Mouse (Mus musculus) neural tube, embryonic 10.5 days (tissue): Measurements from ENCODE around the gene Hoxa7.

ENCODE experiments used
- DNase-seq: peaks from one replicate; pipeline ENCODE4 v3.0.0-alpha.2; 2017; ENCODE audit warnings: low spot score; ENCODE audit errors: extremely low spot score

Hoxa7 gene

DNA sequence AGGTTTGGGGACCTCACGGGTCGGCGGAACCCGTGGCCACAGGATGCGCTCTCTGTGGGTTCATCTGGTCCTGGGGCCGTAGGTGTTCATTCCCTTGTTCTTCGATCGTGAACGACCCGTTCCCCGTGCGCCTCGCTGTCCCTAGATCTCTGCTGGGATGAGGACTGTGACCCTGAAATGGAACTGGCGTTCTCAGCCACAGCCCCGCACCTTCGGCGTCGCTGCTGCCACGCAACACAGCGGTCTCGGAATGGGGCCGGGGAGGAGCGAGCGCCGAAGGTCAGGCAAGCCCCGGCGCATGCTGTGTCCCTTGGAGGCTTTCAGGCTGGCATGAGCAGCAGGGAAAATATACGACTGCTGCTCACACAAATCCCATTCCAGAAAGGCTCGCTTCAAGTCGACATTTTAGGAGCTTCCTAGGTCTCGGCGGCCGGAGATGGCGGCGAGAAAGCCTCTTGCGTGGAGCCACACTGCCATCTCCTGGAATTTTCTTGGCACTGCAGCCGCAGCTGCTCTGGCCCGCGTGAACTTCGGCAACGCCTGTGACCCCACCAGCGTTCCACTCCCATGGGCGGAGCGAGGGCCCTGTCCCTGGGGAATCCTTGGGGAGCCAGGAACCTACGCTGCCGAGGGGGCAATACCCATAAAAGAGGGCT, at the start of gene Hoxa7:
Hoxa7 (minus strand) TSS at position 518 of the 656 bp plus-strand sequence.
- peak; percentile 97 for DNase-seq

DNA sequence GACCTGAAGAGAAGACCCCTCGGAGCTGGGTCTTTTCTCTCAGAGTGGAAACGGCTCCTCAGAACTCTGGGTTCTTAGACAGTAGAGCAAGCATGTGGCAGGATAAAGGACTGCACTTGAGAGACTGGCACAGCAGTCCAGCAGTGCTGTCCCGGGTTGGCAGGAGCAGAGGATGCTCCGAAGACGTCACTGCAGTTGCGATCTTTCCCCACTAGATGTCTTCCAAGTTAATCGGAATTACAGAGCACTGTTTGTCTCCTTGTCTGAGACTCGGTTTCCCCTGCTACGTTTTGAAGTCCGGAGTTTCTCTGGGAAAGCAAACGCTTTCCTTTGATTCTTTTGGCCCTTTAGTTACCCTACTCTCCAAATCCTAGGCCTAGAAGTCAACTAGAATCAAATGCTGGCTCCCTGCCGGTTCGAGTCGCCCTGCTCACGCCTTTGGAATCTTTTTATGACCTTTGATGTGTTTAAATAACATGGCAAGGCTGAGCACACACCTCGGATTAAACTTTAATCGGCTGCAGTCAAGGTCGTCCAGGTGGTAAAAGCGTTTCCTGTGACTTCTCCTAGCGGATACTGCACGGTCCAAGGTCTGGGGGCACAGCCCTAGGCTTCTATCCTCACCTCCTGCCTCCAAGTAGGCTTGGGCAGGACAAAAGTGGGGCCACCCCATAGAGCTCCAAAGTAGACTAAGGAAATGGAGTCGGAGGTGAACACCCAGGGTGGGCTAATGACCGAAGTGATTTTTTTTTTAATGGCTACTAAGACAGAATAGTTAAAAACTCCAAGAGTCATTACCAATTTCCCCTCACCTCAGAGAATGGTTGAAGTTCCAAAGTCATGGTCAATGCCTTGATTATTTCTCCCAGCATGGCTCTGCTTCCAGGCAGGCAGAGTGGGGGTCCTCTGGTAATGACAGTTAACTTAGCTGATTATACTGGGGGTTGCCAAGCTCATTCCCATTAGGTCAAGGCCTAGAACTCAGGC, 49.1 kb upstream of the Hoxa7 start:
- DNase-seq: peak; percentile 74

DNA sequence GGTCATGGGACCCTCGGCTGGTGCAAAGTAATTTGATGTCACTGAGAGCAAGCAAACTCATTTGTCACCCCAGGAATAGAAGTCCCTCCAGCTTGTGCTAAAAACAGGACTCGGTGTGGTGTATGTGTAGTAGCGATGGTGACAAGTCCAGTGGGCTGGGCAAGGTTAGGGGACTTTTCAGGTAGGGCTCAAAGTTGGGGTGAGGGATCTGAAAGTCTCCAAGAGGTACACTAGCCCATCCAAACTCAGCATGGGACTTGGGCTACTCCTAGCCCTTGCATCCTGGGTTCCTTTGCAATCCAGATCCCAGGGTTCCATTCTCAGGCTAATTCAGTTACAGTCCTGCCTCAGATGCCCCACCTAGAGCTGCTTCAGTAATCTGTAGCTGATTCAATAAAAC, 47.1 kb upstream of the Hoxa7 start:
- DNase-seq: no peak

DNA sequence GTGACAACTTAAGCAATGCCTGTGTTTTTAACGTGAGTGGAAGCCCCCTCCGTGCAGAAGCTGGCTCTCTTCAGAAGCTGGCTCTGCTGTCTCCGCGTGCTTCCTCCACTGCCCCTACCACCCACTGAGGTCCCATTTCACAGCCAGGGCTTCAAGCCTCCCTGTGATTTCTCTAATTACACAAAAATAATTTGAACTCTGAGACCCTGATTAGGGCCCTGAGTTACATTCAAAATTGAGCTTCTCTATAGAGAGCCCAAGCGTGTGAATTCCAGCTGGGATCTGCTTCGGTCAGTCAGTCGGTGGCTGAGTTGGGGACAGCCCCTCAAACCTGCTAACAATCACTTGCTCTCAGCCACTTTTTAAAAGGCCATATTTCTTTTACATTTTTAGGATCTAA, 46.7 kb upstream of the Hoxa7 start:
- no peak for DNase-seq

DNA sequence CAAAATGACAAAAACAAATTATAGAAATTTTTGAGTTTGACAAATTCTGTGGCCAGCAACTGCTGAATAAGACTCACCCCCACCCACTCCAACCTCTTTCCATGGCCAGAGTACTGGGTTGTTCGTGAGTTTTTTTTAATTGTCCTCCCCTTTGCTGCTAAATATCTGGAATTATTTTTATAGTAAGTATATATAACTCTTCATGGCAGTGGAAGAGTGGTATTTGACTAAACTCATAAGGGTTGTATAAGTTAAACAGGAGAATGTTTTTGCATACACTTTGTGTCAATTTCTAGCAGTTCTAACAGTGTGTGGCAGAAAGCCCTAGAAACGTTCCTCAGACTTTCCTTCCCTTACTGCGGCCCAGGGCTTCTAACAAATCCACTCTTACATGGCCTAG, 46.0 kb upstream of the Hoxa7 start:
- DNase-seq: no peak

DNA sequence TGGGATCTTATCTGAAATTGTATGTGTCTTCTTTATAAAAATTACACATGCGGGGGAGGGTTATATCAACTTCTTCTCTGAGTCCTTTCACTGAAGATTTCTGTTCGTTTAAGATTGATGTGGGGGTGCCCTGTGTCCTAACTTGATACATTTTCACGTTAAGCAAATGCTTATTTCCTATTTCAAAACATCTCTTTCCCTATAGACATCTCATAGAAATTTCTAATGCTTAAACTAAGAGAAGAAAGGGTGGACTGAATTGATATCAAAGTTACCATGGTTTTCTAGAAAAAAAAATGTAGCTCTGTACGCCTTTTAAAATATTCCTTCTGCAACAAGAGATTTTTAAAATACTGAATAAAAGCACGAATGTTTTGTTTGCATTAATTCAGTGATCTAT, 45.6 kb upstream of the Hoxa7 start:
- no peak for DNase-seq

DNA sequence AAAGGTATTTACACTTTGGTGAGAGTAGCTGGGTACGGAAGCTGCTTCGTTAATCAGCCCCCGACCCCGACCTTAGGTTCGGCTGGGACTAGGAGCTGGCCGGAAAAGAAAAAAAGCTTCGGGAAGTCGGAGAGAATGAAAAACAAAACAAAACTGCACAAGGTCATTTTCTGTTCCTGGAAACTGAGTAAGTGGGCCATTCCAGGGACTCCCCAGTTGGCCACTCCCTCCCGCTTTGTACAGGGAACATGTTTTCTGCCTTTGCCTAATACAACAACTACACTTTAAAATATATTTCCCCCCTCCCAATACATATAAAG, 45.0 kb upstream of the Hoxa7 start:
- DNase-seq: no peak

DNA sequence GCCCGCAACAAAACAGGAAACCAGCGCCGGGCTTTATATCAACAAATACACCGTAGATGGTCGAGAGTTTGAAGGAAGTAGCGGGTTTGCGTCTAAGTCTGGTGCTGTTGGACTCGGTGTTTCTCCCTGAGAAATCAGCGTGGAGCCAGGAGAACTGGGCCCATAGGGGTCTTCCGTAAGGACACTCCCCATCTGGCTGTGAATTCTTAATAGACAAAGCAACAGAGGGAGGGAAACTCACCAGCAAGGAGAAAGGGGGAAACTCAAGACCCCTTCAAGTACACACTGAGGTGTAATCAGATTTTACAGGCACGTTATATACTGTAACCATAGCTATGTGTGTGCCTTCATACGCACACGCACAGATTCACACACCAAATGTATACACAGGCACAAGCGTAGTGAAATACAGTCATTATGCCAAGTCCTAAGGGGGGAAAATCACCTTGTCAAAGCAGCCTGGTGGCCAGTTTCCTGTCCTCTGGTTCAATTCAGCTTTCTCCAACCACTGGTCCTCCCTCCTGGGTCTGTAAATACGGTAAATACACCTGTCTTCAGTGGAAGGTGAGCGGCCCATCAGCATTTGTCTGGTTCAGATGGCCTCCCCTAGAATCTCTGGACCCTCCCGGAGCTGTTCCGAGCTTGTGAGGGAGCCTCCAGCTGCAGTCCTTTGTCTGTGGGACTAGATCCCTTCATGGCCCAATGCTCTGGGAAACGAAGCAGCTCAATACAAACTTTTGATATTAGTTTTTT, 44.4 kb upstream of the Hoxa7 start:
- DNase-seq: peak; percentile 74

DNA sequence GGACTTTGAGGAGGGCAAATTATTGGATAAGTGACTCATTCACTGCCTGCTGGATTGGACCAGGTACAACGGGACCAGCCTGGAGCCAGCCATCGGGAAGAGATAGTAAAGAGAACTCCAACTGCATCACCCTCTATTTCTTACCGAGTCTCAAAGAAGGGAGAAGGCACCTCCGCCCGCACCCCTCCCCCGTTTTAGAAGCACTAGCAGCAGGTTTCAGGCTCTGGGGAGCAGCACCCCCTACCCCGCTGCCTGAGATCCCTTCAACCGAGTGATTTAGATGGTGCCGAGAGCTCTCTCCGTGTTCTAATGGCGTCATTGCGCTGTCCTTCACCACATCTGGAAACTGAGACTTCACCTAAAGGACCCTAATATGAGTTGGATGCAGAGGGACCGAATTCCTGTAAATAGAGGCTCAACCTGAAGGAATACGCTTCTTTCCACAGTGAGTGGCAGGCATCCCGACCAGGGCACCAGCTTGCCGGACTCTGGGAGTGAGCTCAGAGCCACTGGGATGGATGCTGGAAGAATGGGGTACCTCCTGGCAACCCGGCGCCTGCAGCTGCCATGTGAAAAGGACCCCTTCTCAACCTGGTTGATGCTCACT, 43.8 kb upstream of the Hoxa7 start:
- DNase-seq: peak; percentile 64

DNA sequence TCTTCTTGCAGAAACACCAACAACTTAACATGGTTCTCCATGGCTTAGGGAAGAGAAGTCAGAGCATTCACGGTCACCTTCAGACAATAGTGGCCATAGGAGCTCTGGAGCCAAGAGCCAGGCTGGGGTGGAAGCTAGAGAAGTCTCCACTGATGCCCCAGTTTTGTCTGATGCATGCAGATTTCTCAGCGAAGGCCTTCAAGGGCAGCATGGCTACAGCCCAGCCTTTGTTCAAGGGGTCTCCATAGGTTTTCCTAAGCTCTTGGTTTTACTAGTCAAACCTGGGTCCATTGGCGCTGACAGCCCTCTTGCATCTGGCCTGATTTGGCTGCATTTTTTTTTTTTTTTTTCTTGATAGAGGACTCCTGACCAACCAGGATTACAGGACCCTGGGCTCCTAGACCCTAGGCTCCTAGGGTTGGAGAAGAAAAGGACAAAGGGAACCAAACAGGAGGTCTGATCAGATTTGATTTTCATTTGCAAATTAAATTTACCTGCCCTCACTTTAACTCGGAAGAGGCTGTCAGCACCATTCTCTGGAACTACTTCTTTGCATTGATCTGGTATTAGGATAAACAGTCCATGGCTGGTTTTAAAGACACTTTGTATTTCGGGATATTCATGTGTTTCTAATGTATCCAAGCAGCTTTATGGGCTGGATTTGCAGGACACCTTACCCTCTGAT, 42.6 kb upstream of the Hoxa7 start:
- peak; percentile 60 for DNase-seq

DNA sequence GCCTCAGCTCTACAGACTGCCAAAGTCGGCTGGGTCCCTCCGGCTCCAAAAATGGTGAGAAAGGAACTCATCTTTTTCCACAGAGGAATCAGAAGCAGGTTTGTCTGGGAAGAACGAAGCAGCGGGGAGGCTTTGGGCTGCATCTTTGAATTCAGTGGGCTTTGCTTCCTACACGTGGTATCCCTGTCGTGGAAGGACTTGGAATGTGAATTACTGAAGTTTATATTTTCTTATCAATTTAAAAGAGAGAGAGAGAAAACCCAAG, 41.6 kb upstream of the Hoxa7 start:
- no peak for DNase-seq

DNA sequence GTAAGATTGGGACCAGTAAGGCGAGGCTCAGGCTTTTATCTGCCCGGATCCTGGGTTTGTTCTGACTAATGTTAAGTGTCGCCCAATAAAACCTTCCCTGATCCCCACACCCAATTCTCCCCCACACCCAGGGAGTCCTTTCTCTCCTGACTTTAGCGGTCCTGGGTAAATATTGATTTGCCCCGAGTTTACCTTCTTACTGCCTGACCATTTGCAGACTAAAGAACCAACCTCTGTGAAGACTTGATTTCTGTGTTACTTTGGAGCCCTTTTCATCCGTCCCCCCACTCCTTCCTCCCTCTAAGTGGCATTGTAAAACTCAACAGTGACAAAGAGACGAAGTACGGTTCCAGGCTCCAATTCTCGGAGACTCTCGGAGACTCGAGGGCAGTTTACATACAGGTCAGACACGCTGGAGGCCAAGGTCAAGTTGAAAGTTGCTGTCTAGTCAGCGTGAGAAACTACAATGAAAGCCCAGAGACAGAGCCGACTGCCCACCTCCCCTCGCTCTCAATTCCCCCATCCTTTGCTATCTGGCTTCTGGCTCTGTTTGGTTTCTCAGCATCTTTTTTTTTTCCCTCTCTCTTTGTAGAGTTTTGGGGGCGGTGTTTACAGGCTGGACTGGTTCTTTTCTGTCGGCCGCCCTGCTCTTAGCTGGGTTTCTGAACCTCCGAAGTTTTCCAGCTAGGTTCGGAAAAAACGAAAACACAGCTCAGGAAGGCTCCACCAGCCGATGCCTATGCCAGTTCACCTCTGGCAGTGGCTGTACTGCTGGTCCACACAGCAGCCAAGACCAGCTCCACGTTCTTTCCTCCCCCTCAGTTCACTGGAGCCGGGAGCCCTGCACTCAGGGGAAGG, 41.0 kb upstream of the Hoxa7 start:
- peak; percentile 71 for DNase-seq

DNA sequence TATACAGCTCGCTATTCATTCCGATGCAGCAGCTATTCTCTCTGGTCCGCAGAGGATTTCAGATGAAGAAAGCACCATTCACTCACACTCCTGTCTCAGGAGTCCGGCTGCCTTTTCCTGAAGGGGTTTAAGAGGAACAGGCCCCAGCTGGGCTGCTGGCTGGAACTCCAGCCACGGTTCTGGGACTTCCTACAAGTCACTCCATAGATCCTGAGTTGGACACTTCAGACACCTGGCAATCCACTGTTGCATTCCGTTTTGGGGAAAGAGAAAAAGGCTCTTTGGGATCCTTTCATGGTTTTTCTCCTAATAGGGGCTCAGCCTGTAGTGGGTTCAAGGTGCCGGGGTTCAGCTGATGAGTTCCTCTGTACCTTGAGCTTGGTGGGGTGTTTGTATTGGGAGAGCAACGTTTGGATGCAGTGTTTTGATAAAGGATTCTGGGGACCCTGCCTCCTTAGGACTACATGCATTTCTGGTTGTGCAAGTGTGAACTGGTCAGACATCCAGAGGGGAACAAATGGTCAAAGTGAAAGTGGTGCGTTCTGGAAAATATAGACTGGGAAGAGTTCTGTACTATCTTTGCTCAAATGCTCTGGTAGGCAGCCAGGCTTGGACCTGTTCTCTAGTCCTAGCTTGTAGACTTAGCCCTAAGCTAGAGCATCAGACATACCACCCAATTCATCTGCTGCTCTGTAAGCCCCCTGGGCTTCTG, 40.3 kb upstream of the Hoxa7 start:
- DNase-seq: peak; percentile 70

DNA sequence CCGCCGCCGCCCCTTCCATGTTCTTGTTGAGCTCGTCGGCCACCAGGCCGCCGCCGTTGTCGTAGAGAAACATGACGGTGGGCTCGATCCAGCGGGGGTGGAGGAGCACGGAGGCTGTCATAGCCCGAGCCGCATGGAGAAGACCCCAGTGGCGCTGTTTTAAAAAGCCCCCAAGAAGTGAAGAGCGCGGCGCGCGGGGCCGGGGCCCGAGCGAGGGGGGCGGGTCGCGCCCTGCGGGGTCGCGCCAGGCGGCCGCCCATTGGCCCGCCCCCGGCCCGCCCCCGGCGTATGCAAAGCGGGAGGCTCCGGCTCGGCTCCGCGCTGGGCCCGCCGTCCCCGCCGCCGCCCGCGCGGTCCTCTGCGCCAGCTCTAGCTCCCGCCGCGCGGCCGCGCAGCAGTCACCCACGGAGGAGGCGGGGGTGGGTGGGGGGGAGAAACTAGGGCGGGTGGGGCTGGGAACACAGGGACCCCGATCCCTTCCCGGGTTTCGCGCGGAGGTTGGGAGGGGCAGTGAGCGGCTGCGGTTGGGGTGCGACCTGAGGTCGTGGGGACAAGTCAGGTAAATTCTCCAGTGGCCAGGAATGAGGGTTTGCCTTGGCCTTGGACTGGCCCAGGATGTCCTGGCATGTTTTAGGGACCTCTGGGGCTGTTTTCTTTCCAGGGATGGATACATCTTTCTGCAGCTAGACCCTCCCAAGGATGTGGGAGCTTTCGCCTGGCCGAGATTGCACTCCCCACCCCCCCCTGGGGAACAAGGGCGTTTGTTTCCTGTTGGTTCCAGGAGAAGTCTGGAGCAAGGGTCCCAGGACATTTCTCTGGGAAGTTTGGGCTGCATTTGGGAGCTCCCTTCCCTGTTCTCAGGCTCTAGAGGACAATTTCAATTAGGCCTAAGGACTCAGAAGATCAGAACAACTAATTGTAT, 39.3 kb upstream of the Hoxa7 start, which contains the start of gene Hoxa13:
Hoxa13 (minus strand) TSS at position 227 of the 922 bp plus-strand sequence.
- DNase-seq: peak; percentile 71

DNA sequence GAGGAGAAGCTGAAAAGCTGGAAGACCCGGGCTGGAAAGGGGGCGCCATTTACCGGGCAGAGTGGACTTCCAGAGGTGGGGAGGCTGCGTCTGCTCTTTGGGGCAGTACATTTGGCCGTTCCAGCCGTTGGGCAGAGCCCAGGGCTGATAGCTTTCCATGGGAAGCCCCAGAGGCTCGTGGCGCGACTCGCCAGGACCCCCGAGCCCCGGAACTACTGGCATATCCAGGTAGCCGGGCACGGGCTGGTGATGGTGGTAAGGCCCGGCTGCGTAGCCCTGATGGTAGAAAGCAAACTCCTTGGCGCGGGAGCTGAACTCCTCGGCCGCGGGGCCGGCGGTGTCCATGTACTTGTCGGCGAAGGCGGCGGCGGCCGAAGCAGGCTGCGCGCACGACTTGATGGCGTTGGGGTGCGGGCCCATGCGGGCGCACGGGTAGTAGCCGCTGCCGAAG, 38.2 kb upstream of the Hoxa7 start:
- no peak for DNase-seq

DNA sequence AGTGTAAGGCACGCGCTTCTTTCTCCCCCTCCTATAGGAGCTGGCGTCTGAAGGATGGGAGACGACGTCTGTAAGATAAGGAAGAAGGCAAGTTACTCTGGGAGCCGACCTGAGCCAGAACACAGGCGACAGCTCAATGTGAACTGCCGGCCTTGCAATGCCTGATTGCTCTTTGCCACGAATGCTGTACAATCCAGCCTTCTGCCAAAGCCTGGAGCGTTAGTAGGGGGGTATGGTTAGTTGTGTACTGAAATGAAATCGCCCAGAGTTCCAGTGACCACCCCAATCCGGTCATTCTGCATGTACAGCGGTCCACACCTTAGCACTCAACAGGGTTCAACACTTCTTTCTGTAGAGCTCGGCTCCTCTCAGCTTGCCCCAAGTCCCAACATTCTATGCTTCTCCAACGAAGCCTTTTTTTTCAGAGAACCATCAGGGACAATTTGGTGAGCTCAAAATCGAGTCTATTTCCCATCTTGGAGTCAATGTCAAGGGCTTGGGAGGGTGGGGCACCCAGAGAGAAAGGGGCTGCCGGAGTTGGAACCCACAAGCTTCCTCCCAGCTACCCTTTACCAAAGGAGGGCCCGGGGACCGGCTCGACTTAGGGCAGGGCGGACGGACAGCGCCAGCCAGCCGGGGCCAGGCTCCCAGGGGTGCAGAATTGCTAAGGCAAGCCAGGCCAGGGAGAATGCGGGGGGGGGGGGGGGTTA, 37.6 kb upstream of the Hoxa7 start:
- peak; percentile 76 for DNase-seq

DNA sequence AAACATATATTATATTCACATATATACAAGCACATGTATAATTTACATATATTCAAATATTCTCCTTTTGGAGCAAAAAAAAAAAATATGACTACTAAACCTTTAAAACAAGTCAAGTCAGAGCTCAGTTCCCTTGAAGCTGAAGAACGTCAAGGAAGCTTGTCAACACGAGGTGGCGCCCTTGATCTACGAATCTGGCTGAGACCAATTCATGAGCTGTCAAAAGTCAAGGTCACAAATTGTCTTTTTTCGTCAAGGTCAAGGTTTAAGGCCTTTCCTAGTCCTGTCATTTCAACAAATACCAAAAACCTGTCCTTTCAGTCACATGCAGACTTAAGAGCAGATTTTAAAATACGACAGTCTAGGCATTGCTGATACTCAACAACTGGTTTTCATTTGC, 35.3 kb upstream of the Hoxa7 start:
- DNase-seq: peak; percentile 86
